Mouse (Mus musculus) E14TG2a.4 (cell line): ENCODE measurements around the gene Aldh3a1.

Experiments used
- CTCF ChIP-seq: conservative IDR thresholded peaks from 2 replicates; pipeline ENCODE4 v1.5.1; 2014; ENCODE audit warnings: low read length
- POU5F1 ChIP-seq: IDR thresholded peaks from 2 replicates; pipeline ENCODE4 v1.6.1; 2014; ENCODE audit warnings: low read length, borderline replicate concordance

- TF ChIP-seq CTCF (no peak), POU5F1 (no peak)
Measured at GRCm38 (mm10) chr11:61164881-61165280, 42.5 kb upstream of the Aldh3a1 start.
